Mouse (Mus musculus) midbrain, embryonic 11.5 days (tissue): ENCODE results near the gene Cbwd1. TPM values are rescaled to one million over a fixed set of nuclear protein-coding genes. Genes with fewer than 3 reads are reported as not detected.
A peak's percentile ranks its signal among the peaks of the same experiment; 100 is the strongest.

Experiments
- ATAC-seq: fragments of 200-750 bp; cut with Nextera tagmentation; 2 replicates; pipeline ENCODE4 v1.8.0; 2017; ENCODE audit warnings: moderate TSS enrichment, moderate library complexity; ENCODE audit not compliant: low FRiP score
- DNase-seq: peaks from one replicate; pipeline ENCODE4 v3.0.0; 2015; ENCODE audit warnings: low spot score; ENCODE audit errors: missing footprints
- H3K27ac ChIP-seq: fragments of 300-500 bp; sonication (generic); 2 replicates; pipeline ENCODE4 v1.5.1; 2014; ENCODE audit warnings: low read depth, low read length
- H3K27me3 ChIP-seq: fragments of 300-500 bp; sonication (generic); 2 replicates; pipeline ENCODE4 v1.6.1; 2014; ENCODE audit warnings: mild to moderate bottlenecking, low read length, moderate library complexity, mixed read lengths; ENCODE audit not compliant: control insufficient read depth, insufficient read depth
- H3K36me3 ChIP-seq: fragments of 300-500 bp; sonication (generic); 2 replicates; pipeline ENCODE4 v1.6.1; 2014; ENCODE audit warnings: mild to moderate bottlenecking, low read length, moderate library complexity, mixed read lengths; ENCODE audit not compliant: control insufficient read depth, insufficient read depth
- H3K4me1 ChIP-seq: fragments of 300-500 bp; sonication (generic); 2 replicates; pipeline ENCODE4 v1.6.1; 2014; ENCODE audit warnings: low read length; ENCODE audit not compliant: control insufficient read depth, insufficient read depth
- H3K4me2 ChIP-seq: fragments of 300-500 bp; sonication (generic); 2 replicates; pipeline ENCODE4 v1.6.1; 2014; ENCODE audit warnings: mild to moderate bottlenecking, moderate library complexity
- H3K4me3 ChIP-seq: fragments of 300-500 bp; sonication (generic); 2 replicates; pipeline ENCODE4 v1.5.1; 2014; ENCODE audit warnings: low read depth, low read length
- H3K9ac ChIP-seq: fragments of 300-500 bp; sonication (generic); 2 replicates; pipeline ENCODE4 v1.6.1; 2014; ENCODE audit warnings: low read length
- H3K9me3 ChIP-seq: fragments of 300-500 bp; sonication (generic); 2 replicates; pipeline ENCODE4 v1.6.1; 2016; ENCODE audit warnings: low read length; ENCODE audit not compliant: control insufficient read depth
- WGBS: fragments of 180-500 bp; shearing (Covaris S2); extraction: QIAGEN DNeasy Blood & Tissue Kit; methylation state at CpG from one replicate; pipeline ENCODE4 v1.1.7; 2014; 5-methylcytosine and 5-hydroxymethylcytosine counted together
- polyA plus RNA-seq: library from polyadenylated mRNA; unstranded; fragments of >200 nt; fragmentation: Nextera tagmentation; extraction: Ambion mirVana; gene quantifications from 2 replicates; pipeline ENCODE4 v1.2.1, GENCODE M21; 2014

Gene Cbwd1
- polyA plus RNA-seq, 1 experiment from 2014 or later = 22.9 TPM

- no peak overlapping the region for H3K4me3 ChIP-seq
- no peak overlapping the region for H3K9ac ChIP-seq
- ATAC-seq (no peak), DNase-seq (no peak)
- H3K27me3 ChIP-seq = no peaks in the 10 kb centered on the region
- no peaks in the 10 kb centered on the region for H3K4me1 ChIP-seq
- no peaks in the 10 kb centered on the region for H3K36me3 ChIP-seq
- 79% methylated on average over 8 of the region's 8 CpGs for WGBS
- no peak overlapping the region for H3K4me2 ChIP-seq
- no peaks in the 10 kb centered on the region for H3K9me3 ChIP-seq
- no peak overlapping the region for H3K27ac ChIP-seq
Observed at GRCm38 (mm10) chr19:24981294-24981693, 19.9 kb upstream of the Cbwd1 start.

GRCm38 (mm10) chr19:24978852-24979842 is 17.7 kb upstream of the Cbwd1 start:
- no peak overlapping the region for H3K9ac ChIP-seq
- 88% methylated on average over 10 of the region's 10 CpGs for WGBS

GRCm38 (mm10) chr19:24977991-24978390 is 16.6 kb upstream of the Cbwd1 start:
- no peaks in the 10 kb centered on the region for H3K4me1 ChIP-seq
- no peak overlapping the region for H3K9ac ChIP-seq
- H3K36me3 ChIP-seq = no peaks in the 10 kb centered on the region
- H3K4me3 ChIP-seq = no peak overlapping the region
- H3K27me3 ChIP-seq = no peaks in the 10 kb centered on the region
- WGBS = 76% methylated on average over 11 of the region's 11 CpGs
- ATAC-seq = no peak
- no peak overlapping the region for H3K27ac ChIP-seq
- H3K9me3 ChIP-seq = no peaks in the 10 kb centered on the region
- no peak overlapping the region for H3K4me2 ChIP-seq
- no peak for DNase-seq

More at GRCm38 (mm10) chr19:24978852-24979842, 17.7 kb upstream of the Cbwd1 start:
- H3K4me1 ChIP-seq = no peaks in the 10 kb centered on the region
- no peaks in the 10 kb centered on the region for H3K9me3 ChIP-seq
- DNase-seq (no peak), ATAC-seq (no peak)
- no peaks in the 10 kb centered on the region for H3K27me3 ChIP-seq
- H3K4me3 ChIP-seq = no peak overlapping the region
- H3K27ac ChIP-seq = no peak overlapping the region
- no peak overlapping the region for H3K4me2 ChIP-seq
- H3K36me3 ChIP-seq = no peaks in the 10 kb centered on the region

GRCm38 (mm10) chr19:24972701-24973390 is 11.4 kb upstream of the Cbwd1 start:
- no peaks in the 10 kb centered on the region for H3K4me1 ChIP-seq
- H3K27me3 ChIP-seq = no peaks in the 10 kb centered on the region
- no peak overlapping the region for H3K27ac ChIP-seq
- DNase-seq (no peak), ATAC-seq (no peak)
- H3K9ac ChIP-seq = no peak overlapping the region
- no peaks in the 10 kb centered on the region for H3K36me3 ChIP-seq
- H3K4me2 ChIP-seq = no peak overlapping the region
- 86% methylated on average over 3 of the region's 3 CpGs for WGBS
- no peak overlapping the region for H3K4me3 ChIP-seq
- H3K9me3 ChIP-seq = no peaks in the 10 kb centered on the region

- DNase-seq = no peak
- H3K27ac ChIP-seq = no peak overlapping the region
- WGBS = 86% methylated on average over 7 of the region's 7 CpGs
Observed at GRCm38 (mm10) chr19:24971307-24971706, 9.9 kb upstream of the Cbwd1 start.

GRCm38 (mm10) chr19:24966941-24967340 is 5.5 kb upstream of the Cbwd1 start:
- WGBS = 87% methylated on average over 2 of the region's 2 CpGs
- H3K9me3 ChIP-seq = no peaks in the 10 kb centered on the region
- H3K4me1 ChIP-seq = no peaks in the 10 kb centered on the region
- no peak overlapping the region for H3K27ac ChIP-seq
- no peaks in the 10 kb centered on the region for H3K36me3 ChIP-seq
- no peak overlapping the region for H3K4me3 ChIP-seq
- ATAC-seq (no peak), DNase-seq (no peak)
- no peaks in the 10 kb centered on the region for H3K27me3 ChIP-seq
- H3K9ac ChIP-seq = no peak overlapping the region
- no peak overlapping the region for H3K4me2 ChIP-seq

More at GRCm38 (mm10) chr19:24971307-24971706, 9.9 kb upstream of the Cbwd1 start:
- no peak overlapping the region for H3K4me2 ChIP-seq
- H3K4me1 ChIP-seq = no peaks in the 10 kb centered on the region
- no peak overlapping the region for H3K4me3 ChIP-seq
- ATAC-seq = no peak
- H3K27me3 ChIP-seq = no peaks in the 10 kb centered on the region
- H3K9ac ChIP-seq = no peak overlapping the region
- no peaks in the 10 kb centered on the region for H3K9me3 ChIP-seq
- H3K36me3 ChIP-seq = no peaks in the 10 kb centered on the region

- WGBS = 91% methylated on average over 2 of the region's 2 CpGs
- DNase-seq (no peak), ATAC-seq (no peak)
- no peaks in the 10 kb centered on the region for H3K9me3 ChIP-seq
- H3K9ac ChIP-seq = no peak overlapping the region
- no peaks in the 10 kb centered on the region for H3K27me3 ChIP-seq
- no peaks in the 10 kb centered on the region for H3K4me1 ChIP-seq
- H3K36me3 ChIP-seq = no peaks in the 10 kb centered on the region
- H3K27ac ChIP-seq = no peak overlapping the region
- H3K4me2 ChIP-seq = no peak overlapping the region
- no peak overlapping the region for H3K4me3 ChIP-seq
Observed at GRCm38 (mm10) chr19:24966203-24966602, 4.8 kb upstream of the Cbwd1 start.

- 40% methylated on average over 3 of the region's 3 CpGs for WGBS
- Histone ChIP-seq H3K4me1 (peaks cover 6% of the 10 kb centered on the region), H3K9me3 (no peaks in the 10 kb centered on the region), H3K4me2 (no peak overlapping the region), H3K27me3 (no peaks in the 10 kb centered on the region), H3K9ac (no peak overlapping the region), H3K4me3 (no peak overlapping the region), H3K36me3 (peaks cover 2% of the 10 kb centered on the region; the same call in 1 of the 2 replicates), H3K27ac (no peak overlapping the region)
- no peak for ATAC-seq
- peak; percentile 90 for DNase-seq
Observed at GRCm38 (mm10) chr19:24958531-24958930, 2.9 kb downstream of the Cbwd1 start.
